Mouse (Mus musculus) bone marrow, adult 2 months (tissue): ENCODE measurements around the gene Nosip. TPM values are rescaled to one million over a fixed set of nuclear protein-coding genes. Genes with fewer than 3 reads are reported as not detected.

Experiments used
- H3K27ac ChIP-seq: fragments of 200-500 bp; 2 replicates; pipeline ENCODE4 v1.5.1; 2012; ENCODE audit warnings: low read depth, mild to moderate bottlenecking, control low read depth, inconsistent platforms, low read length; ENCODE audit not compliant: control insufficient read depth, poor library complexity, insufficient read depth
- H3K4me1 ChIP-seq: fragments of 200-500 bp; 2 replicates; pipeline ENCODE4 v1.6.1; 2011; ENCODE audit warnings: low read length; ENCODE audit not compliant: control insufficient read depth, insufficient read depth
- H3K4me3 ChIP-seq: fragments of 200-500 bp; replicated peaks from 2 replicates; pipeline ENCODE3; 2011; ENCODE audit warnings: mild to moderate bottlenecking, low read depth, low read length, control low read depth; ENCODE audit not compliant: control insufficient read depth
- CTCF ChIP-seq: fragments of 200-500 bp; IDR thresholded peaks from 2 replicates; pipeline ENCODE4 v1.5.1; 2011; ENCODE audit warnings: low read length, control low read depth; ENCODE audit not compliant: control insufficient read depth, insufficient read depth
- POLR2A ChIP-seq: fragments of 200-500 bp; IDR thresholded peaks from 2 replicates; pipeline ENCODE4 v1.6.1; 2011; ENCODE audit warnings: low read depth, mild to moderate bottlenecking, control low read depth, low read length, borderline replicate concordance; ENCODE audit not compliant: control insufficient read depth
- WGBS: fragments of 180-500 bp; shearing (Covaris S2); methylation state at CpG from one replicate; pipeline ENCODE4 v1.1.7; 2018; 5-methylcytosine and 5-hydroxymethylcytosine counted together
- polyA plus RNA-seq: library from polyadenylated mRNA; stranded (reverse); fragments of >200 nt; gene quantifications from 2 replicates; pipeline ENCODE4 v1.2.4, GENCODE M21; 2011; ENCODE audit warnings: low replicate concordance; ENCODE audit not compliant: missing spikeins, insufficient read depth, insufficient read length

Nosip gene
- 31.8 and 44.8 TPM in 2 replicates for polyA plus RNA-seq

GRCm38 (mm10) chr7:45062239-45062835 lies at the start of gene Nosip, which contains the start of gene Prrg2:
Gene Nosip, plus strand, starts transcription at chr7:45062429.
Gene Prrg2, minus strand, starts transcription at chr7:45062677.
- TF ChIP-seq POLR2A (no peak), CTCF (peak; percentile 8; the same call in 1 of the 2 replicates)
- under 1% methylated on average over 31 of the region's 31 CpGs for WGBS
- peak within 1 kb of the TSS; percentile 86 for H3K4me3 ChIP-seq
- no peaks in the 10 kb centered on the region; the same call in 1 of the 2 replicates for H3K4me1 ChIP-seq
- H3K27ac ChIP-seq, result peak within 1 kb of the TSS; percentile 93

- 79% methylated on average over 4 of the region's 4 CpGs for WGBS
- Histone ChIP-seq H3K27ac (no peak overlapping the region), H3K4me1 (no peaks in the 10 kb centered on the region), H3K4me3 (no peak overlapping the region)
- no peak for TF ChIP-seq POLR2A
- no peak for TF ChIP-seq CTCF
These were observed 49.4 kb upstream of the Nosip start for GRCm38 (mm10) chr7:45012824-45013223.

- H3K27ac ChIP-seq, result no peak overlapping the region
- H3K4me3 ChIP-seq, result no peak overlapping the region
- no peaks in the 10 kb centered on the region for H3K4me1 ChIP-seq
- 92% methylated on average over 16 of the region's 16 CpGs for WGBS
- TF ChIP-seq POLR2A (no peak), CTCF (no peak)
These were observed 48.7 kb upstream of the Nosip start for GRCm38 (mm10) chr7:45013366-45014095.

- no peak overlapping the region for H3K27ac ChIP-seq
- no peaks in the 10 kb centered on the region for H3K4me1 ChIP-seq
These were observed 48.2 kb upstream of the Nosip start for GRCm38 (mm10) chr7:45014096-45014451.

GRCm38 (mm10) chr7:45015344-45015956 lies 46.8 kb upstream of the Nosip start:
- under 1% methylated on average over 20 of the region's 20 CpGs for WGBS
- no peak for TF ChIP-seq POLR2A
- no peak for TF ChIP-seq CTCF
- no peaks in the 10 kb centered on the region for H3K4me1 ChIP-seq

More at GRCm38 (mm10) chr7:45014096-45014451, 48.2 kb upstream of the Nosip start:
- TF ChIP-seq POLR2A, result no peak
- no peak for TF ChIP-seq CTCF
- WGBS, result 90% methylated on average over 3 of the region's 3 CpGs
- H3K4me3 ChIP-seq, result no peak overlapping the region

DNA sequence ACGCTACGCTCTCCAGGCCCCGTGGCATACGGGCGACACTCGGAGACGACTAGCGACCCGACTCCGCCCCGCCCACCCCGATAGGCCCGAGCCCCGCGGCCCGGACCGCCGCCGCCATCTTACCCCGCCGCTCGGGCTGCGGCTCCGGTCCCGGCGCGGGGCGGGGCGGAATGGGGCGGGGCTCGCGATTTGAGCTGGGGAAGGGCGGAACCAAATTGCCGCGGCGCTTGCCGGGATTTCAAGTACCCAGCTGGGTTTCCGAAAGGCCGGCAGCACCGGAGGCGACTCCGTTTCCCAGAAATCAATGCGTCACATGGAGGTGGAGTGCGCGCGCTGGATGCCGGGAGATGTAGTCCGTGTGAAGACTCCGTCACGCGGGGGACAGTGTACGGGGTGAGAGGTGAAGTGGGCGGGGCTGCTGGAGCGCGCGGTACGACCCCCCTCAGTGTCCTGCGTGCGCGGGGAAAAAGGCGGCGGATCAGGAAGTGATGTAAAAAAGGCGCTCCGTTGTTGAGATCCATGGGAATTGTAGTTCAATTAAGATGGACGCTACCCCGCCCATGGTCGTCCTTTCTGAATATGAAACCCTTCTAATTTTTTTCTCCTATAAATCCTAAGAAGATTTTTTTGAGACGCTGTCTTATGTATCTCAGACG lies 46.1 kb upstream of the Nosip start, which contains the start of gene Scaf1:
Scaf1 (minus strand) TSS at position 407 of the 656 bp plus-strand sequence.
- TF ChIP-seq CTCF (no peak), POLR2A (peak; percentile 40; the same call in 1 of the 2 replicates)
- WGBS, result under 1% methylated on average over 69 of the region's 69 CpGs
- H3K27ac ChIP-seq, result peak within 1 kb of the TSS; percentile 91
- no peaks in the 10 kb centered on the region for H3K4me1 ChIP-seq
- peak within 1 kb of the TSS; percentile 81 for H3K4me3 ChIP-seq

More at GRCm38 (mm10) chr7:45015344-45015956, 46.8 kb upstream of the Nosip start:
- Histone ChIP-seq H3K4me3 (peak overlapping the region; percentile 81), H3K27ac (peak overlapping the region; percentile 81)

DNA sequence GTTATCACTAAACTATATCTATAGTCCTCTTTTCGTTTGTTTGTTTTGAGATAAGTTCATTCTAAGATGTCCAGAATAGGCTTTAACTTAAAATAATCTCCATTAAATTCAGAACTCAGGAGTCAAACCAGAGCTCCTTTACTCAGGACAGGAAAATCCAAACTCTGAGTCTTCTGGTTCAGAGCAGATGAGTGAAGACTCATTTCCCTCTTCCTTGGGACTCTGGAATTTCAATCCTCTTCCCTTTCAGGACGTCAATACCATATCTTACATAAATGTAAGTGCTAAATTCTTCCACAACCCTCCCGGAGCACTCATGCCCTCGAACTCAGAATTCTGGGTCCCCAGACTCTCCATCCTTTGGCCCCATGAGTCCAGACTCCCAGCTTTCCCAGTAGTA lies 45.5 kb upstream of the Nosip start:
- WGBS, result 0% methylated on average over 4 of the region's 4 CpGs
- Histone ChIP-seq H3K27ac (peak overlapping the region; percentile 91), H3K4me3 (peak overlapping the region; percentile 81), H3K4me1 (no peaks in the 10 kb centered on the region)
- TF ChIP-seq CTCF (no peak), POLR2A (no peak)
